Mouse (Mus musculus): ENCODE results near the gene Plb1.

GRCm38 (mm10) chr5:32337336-32337735, 104.8 kb downstream of the Plb1 start:
- TF ChIP-seq CTCF (IDR thresholded peaks at IDR 0.05; ENCODE audit: insufficient read depth, low read length) = no peak
- no peak for TF ChIP-seq POLR2A (IDR thresholded peaks at IDR 0.05; ENCODE audit: borderline replicate concordance, extremely low read depth, low read depth, low read length)

Data from lung, adult 2 months (tissue).